Mouse (Mus musculus): ENCODE results near the gene Treml2. TPM values are rescaled to one million over a fixed set of nuclear protein-coding genes. Genes with fewer than 3 reads are reported as not detected.

Gene Treml2
- polyA plus RNA-seq, 1 experiment from 2014 or later, result 1.5 TPM

DNA sequence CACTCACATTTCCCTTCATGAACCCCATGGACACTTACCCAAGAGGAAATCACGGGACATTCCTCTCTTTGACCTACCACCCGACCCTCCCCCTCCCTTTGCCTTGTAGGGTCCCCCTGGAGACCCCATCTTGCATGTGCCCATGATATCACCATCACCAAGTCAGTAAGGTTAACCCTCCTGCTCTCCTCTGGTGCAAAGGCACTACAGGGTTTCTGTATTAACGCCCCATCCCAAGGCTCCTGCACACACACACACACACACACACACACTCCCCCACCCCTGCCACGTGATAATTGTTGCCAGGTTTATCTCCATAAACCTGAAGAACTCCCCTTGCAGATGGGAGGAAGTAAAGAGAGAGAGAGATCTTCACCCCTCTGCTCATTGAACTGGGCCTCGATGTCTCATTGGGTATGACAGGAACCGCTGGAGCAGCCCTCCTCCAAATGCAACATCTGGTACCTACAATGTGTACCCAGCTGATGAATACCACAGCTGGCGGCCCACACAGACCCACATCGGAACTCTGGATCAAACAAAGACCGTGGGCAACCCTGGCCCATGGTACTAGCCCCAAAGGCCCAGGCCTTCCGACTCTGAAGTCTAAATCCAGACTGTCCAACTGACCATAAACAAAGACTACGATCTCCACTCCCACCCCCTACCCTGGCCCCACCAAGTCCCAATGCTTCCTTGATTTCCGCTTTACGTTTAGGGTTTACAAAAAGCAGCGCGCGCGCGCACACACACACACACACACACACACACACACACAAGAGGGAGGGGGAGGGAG, 18.2 kb upstream of the Treml2 start:
- Histone ChIP-seq H3K4me1 (ENCODE audit: control insufficient read depth, insufficient read depth, low read length) (peaks cover 3% of the 10 kb centered on the region; the same call in 1 of the 2 replicates), H3K36me3 (ENCODE audit: control insufficient read depth, insufficient read depth) (no peaks in the 10 kb centered on the region), H3K4me2 (ENCODE audit: low read depth, low read length) (peak overlapping the region; percentile 61), H3K9ac (ENCODE audit: low read length) (peak overlapping the region; percentile 46), H3K9me3 (replicated peaks; ENCODE audit: control insufficient read depth, low read length) (no peaks in the 10 kb centered on the region), H3K27ac (ENCODE audit: low read length) (no peak overlapping the region), H3K27me3 (ENCODE audit: control insufficient read depth, insufficient read depth, low read length) (no peaks in the 10 kb centered on the region), H3K4me3 (ENCODE audit: low read length) (peak overlapping the region; percentile 37)
- WGBS, result 39% methylated on average over 18 of the region's 18 CpGs
- ATAC-seq (replicated peaks; ENCODE audit: extremely low read depth, insufficient read depth, low FRiP score), result no peak

DNA sequence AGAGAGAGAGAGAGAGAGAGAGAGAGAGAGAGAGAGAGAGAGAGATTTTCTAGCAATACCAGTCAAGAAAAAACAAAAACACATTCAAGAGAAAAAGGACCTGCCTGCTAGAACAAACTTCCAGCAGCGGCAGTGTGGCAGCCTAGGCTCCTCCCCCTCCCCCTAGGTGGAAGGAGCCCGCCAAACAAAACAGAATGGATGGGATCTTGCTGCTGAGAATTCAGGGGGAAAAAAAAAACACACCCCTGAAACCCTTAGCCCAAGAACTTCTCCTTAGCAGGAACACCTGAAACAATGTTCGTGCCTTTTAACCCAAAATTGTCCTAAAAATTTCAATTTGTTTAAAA, 17.6 kb upstream of the Treml2 start:
- H3K4me1 ChIP-seq (ENCODE audit: control insufficient read depth, insufficient read depth, low read length), result peaks cover 3% of the 10 kb centered on the region; the same call in 1 of the 2 replicates
- no peak for ATAC-seq (replicated peaks; ENCODE audit: extremely low read depth, insufficient read depth, low FRiP score)
- H3K4me2 ChIP-seq (ENCODE audit: low read depth, low read length), result peak overlapping the region; percentile 61
- no peak overlapping the region for H3K27ac ChIP-seq (ENCODE audit: low read length)
- H3K4me3 ChIP-seq (ENCODE audit: low read length), result peak overlapping the region; percentile 37
- no peaks in the 10 kb centered on the region for H3K9me3 ChIP-seq (replicated peaks; ENCODE audit: control insufficient read depth, low read length)
- 9% methylated on average over 3 of the region's 3 CpGs for WGBS
- no peaks in the 10 kb centered on the region for H3K27me3 ChIP-seq (ENCODE audit: control insufficient read depth, insufficient read depth, low read length)
- peak overlapping the region; percentile 46 for H3K9ac ChIP-seq (ENCODE audit: low read length)
- H3K36me3 ChIP-seq (ENCODE audit: control insufficient read depth, insufficient read depth), result no peaks in the 10 kb centered on the region

DNA sequence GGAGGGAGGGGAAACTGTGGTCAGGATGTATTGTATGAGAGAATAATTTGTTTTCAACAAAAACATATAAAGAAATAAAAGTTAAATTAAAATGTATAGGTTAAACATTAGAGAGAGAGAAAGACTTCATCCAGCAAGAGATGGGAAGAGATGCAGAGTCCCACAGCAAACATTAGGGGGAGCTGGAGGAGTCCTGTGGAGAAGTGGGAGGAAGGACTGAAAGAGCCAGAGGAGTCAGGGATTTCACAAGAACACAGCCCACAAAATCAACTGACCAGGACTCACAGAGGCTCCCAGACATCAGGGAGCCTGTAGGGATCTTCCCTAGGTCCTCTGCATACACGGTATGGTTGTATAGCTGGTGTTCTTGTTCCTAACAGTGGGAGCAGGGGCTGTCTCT, 12.5 kb upstream of the Treml2 start:
- Histone ChIP-seq H3K9me3 (replicated peaks; ENCODE audit: control insufficient read depth, low read length) (peaks cover 3% of the 10 kb centered on the region; the same call in 1 of the 2 replicates), H3K27me3 (ENCODE audit: control insufficient read depth, insufficient read depth, low read length) (no peaks in the 10 kb centered on the region), H3K9ac (ENCODE audit: low read length) (no peak overlapping the region), H3K4me2 (ENCODE audit: low read depth, low read length) (no peak overlapping the region), H3K4me3 (ENCODE audit: low read length) (no peak overlapping the region), H3K27ac (ENCODE audit: low read length) (no peak overlapping the region), H3K36me3 (ENCODE audit: control insufficient read depth, insufficient read depth) (no peaks in the 10 kb centered on the region), H3K4me1 (ENCODE audit: control insufficient read depth, insufficient read depth, low read length) (no peaks in the 10 kb centered on the region)
- ATAC-seq (replicated peaks; ENCODE audit: extremely low read depth, insufficient read depth, low FRiP score), result no peak
- 33% methylated on average over 1 of the region's 1 CpGs for WGBS

DNA sequence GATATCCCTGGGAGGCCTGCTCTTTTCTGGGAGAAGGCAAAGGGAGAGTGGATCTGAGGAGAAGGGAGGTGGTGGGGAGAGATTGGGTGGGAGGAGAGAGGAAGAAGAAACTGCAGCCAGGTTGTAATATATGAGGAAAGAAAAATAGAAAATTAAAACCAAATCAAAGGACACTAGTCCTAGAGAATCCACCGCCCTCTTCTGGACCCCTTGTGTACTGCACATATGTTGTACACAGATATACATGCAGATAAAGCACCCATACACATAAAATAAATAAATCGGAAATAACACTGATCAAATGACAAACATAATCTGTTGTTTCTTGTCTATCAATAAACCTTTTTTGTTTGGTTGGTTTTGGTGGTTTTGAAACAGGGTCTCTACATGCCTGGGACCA, 12.0 kb upstream of the Treml2 start:
- H3K4me2 ChIP-seq (ENCODE audit: low read depth, low read length), result no peak overlapping the region
- H3K9ac ChIP-seq (ENCODE audit: low read length), result no peak overlapping the region
- ATAC-seq (replicated peaks; ENCODE audit: extremely low read depth, insufficient read depth, low FRiP score), result no peak
- H3K27ac ChIP-seq (ENCODE audit: low read length), result no peak overlapping the region
- H3K4me1 ChIP-seq (ENCODE audit: control insufficient read depth, insufficient read depth, low read length), result no peaks in the 10 kb centered on the region
- 58% methylated on average over 2 of the region's 2 CpGs for WGBS
- no peak overlapping the region for H3K4me3 ChIP-seq (ENCODE audit: low read length)
- no peaks in the 10 kb centered on the region for H3K36me3 ChIP-seq (ENCODE audit: control insufficient read depth, insufficient read depth)
- H3K9me3 ChIP-seq (replicated peaks; ENCODE audit: control insufficient read depth, low read length), result peaks cover 3% of the 10 kb centered on the region; the same call in 1 of the 2 replicates
- H3K27me3 ChIP-seq (ENCODE audit: control insufficient read depth, insufficient read depth, low read length), result no peaks in the 10 kb centered on the region

DNA sequence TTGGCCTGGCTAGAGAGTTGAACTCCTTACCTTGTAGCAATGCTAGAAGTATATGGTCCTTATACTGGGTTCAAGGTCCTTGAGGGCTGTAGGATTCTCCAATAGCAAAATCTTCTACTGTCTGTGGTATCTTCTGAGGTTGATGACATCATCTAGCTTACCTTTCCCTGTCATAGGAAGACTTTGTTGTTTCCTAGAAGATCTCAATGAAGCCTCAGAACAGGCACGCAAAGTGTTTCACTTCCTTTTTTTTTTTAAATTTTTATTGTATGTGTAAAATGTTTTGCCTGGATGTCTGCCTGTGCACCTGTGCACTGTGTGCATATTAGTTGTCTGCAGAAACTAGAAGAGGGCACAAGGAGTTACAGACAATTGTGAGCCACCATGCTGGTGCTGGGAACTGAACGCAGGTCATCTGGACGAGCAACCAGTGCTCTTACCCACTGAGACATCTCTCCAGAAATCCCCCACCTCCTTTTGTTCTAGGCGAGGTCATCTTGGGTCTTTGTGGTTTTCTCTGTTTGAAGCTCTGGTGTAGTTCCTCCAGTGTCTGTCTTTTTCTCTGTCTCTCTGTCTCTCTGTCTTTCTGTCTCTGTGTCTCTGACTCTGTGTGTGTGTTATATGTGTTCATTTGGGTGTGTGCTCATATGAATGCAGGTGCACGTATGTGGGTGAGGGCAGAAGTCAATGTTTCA, 5.7 kb upstream of the Treml2 start:
- H3K9ac ChIP-seq (ENCODE audit: low read length), result no peak overlapping the region
- no peaks in the 10 kb centered on the region for H3K36me3 ChIP-seq (ENCODE audit: control insufficient read depth, insufficient read depth)
- no peak overlapping the region for H3K4me3 ChIP-seq (ENCODE audit: low read length)
- H3K4me2 ChIP-seq (ENCODE audit: low read depth, low read length), result no peak overlapping the region
- no peaks in the 10 kb centered on the region for H3K27me3 ChIP-seq (ENCODE audit: control insufficient read depth, insufficient read depth, low read length)
- no peaks in the 10 kb centered on the region for H3K4me1 ChIP-seq (ENCODE audit: control insufficient read depth, insufficient read depth, low read length)
- ATAC-seq (replicated peaks; ENCODE audit: extremely low read depth, insufficient read depth, low FRiP score), result no peak
- no peak overlapping the region for H3K27ac ChIP-seq (ENCODE audit: low read length)
- WGBS, result 73% methylated on average over 5 of the region's 5 CpGs
- H3K9me3 ChIP-seq (replicated peaks; ENCODE audit: control insufficient read depth, low read length), result peaks cover 3% of the 10 kb centered on the region; the same call in 1 of the 2 replicates

DNA sequence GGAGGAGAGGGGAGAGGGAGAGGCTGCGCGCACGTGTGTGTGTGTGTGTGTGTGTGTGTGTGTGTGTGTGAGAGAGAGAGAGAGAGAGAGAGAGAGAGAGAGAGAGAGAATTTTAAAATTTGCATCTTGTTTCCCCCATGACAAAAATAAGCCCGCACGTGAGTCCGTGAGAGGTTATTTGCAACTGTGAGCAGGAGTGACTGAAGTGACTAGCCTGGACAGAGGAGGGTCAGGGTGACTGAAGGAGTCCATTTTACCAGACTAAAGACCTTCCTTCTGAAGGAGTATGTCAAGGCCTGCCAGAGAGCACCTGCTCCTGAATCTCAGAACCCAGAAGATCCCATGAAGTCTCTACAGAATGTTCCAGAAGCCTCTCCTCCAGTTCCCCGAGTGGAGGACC, 458 bp downstream of the Treml2 start:
- Histone ChIP-seq H3K4me2 (ENCODE audit: low read depth, low read length) (peak overlapping the region; percentile 12; the same call in 1 of the 2 replicates), H3K4me1 (ENCODE audit: control insufficient read depth, insufficient read depth, low read length) (no peaks in the 10 kb centered on the region), H3K9me3 (replicated peaks; ENCODE audit: control insufficient read depth, low read length) (no peaks in the 10 kb centered on the region), H3K4me3 (ENCODE audit: low read length) (no peak overlapping the region), H3K9ac (ENCODE audit: low read length) (no peak overlapping the region), H3K27ac (ENCODE audit: low read length) (peak overlapping the region; percentile 27; the same call in 1 of the 2 replicates), H3K27me3 (ENCODE audit: control insufficient read depth, insufficient read depth, low read length) (no peaks in the 10 kb centered on the region), H3K36me3 (ENCODE audit: control insufficient read depth, insufficient read depth) (no peaks in the 10 kb centered on the region)
- WGBS, result 43% methylated on average over 7 of the region's 7 CpGs
- ATAC-seq (replicated peaks; ENCODE audit: extremely low read depth, insufficient read depth, low FRiP score), result no peak

DNA sequence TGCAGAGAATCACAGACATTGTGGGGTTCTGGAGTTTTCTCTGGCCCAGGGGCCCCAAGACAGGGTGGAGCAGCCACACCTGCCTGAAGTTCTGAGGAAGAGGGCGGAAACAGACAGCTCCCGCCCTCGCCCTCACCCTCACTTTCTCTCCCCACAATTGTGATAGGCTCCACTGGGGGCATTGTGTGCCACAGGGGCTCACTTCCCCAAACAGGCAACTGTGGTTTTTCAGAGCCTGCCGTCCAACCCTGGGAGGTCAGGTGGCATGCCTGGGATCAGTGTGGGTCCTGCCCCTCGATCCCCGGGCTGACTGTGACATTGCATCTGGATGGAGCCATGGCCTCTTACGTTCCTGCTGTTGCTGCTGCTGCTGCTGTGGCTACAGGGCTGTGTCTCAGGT, 901 bp downstream of the Treml2 start:
- Histone ChIP-seq H3K4me1 (ENCODE audit: control insufficient read depth, insufficient read depth, low read length) (no peaks in the 10 kb centered on the region), H3K9ac (ENCODE audit: low read length) (no peak overlapping the region), H3K9me3 (replicated peaks; ENCODE audit: control insufficient read depth, low read length) (no peaks in the 10 kb centered on the region), H3K36me3 (ENCODE audit: control insufficient read depth, insufficient read depth) (no peaks in the 10 kb centered on the region), H3K27ac (ENCODE audit: low read length) (peak overlapping the region; percentile 68), H3K4me3 (ENCODE audit: low read length) (peak overlapping the region; percentile 37), H3K4me2 (ENCODE audit: low read depth, low read length) (peak overlapping the region; percentile 37), H3K27me3 (ENCODE audit: control insufficient read depth, insufficient read depth, low read length) (no peaks in the 10 kb centered on the region)
- 62% methylated on average over 7 of the region's 7 CpGs for WGBS
- peak; percentile 66; the same call in 1 of the 2 replicates for ATAC-seq (replicated peaks; ENCODE audit: extremely low read depth, insufficient read depth, low FRiP score)

DNA sequence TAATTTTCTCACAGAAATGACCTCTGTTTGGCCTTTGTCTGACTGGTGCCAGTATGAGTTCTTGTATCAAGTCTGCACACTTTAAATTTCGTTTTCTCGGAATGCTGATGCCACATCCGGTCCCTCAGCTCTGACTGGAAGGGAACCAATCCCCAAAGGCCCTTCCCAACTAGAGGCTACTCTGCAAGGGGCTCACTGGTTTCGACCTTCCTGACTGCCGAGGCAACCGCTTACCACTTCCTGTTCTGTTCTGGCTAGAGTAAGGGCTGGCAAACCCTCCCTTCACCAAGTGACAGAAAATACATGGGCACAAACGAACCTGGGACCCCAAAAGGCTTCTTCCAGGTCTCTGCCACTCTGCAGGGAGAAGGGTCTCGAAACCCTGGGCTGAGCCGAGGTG, 1.6 kb downstream of the Treml2 start:
- 65% methylated on average over 9 of the region's 9 CpGs for WGBS
- peak overlapping the region; percentile 37 for H3K4me2 ChIP-seq (ENCODE audit: low read depth, low read length)

DNA sequence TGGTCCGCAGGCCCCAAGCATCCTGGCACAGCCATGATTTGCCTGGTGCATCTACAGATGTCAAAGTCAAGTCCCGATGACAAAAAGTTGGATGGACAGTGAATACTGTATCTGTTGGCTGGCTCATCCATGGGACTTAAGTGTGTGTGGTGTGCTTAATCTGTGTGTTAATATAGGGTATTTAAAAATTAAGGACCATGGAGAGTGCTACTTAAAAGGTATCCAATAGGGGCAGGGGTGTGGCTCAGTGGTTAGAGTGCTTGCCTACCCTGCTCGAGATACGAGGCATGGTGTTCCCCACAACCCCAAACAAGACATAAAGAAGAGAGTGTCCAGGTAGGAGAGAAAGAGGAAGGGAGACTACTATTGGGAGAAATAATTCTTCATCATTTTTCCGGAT, 2.5 kb downstream of the Treml2 start:
- no peak overlapping the region for H3K27ac ChIP-seq (ENCODE audit: low read length)
- H3K27me3 ChIP-seq (ENCODE audit: control insufficient read depth, insufficient read depth, low read length), result no peaks in the 10 kb centered on the region
- no peaks in the 10 kb centered on the region for H3K36me3 ChIP-seq (ENCODE audit: control insufficient read depth, insufficient read depth)
- H3K9ac ChIP-seq (ENCODE audit: low read length), result no peak overlapping the region
- WGBS, result 80% methylated on average over 5 of the region's 5 CpGs
- no peak overlapping the region for H3K4me3 ChIP-seq (ENCODE audit: low read length)
- H3K4me2 ChIP-seq (ENCODE audit: low read depth, low read length), result no peak overlapping the region
- no peaks in the 10 kb centered on the region for H3K9me3 ChIP-seq (replicated peaks; ENCODE audit: control insufficient read depth, low read length)
- ATAC-seq (replicated peaks; ENCODE audit: extremely low read depth, insufficient read depth, low FRiP score), result no peak
- H3K4me1 ChIP-seq (ENCODE audit: control insufficient read depth, insufficient read depth, low read length), result no peaks in the 10 kb centered on the region

More for the DNA sequence above, 1.6 kb downstream of the Treml2 start:
- no peaks in the 10 kb centered on the region for H3K36me3 ChIP-seq (ENCODE audit: control insufficient read depth, insufficient read depth)
- peak overlapping the region; percentile 37 for H3K4me3 ChIP-seq (ENCODE audit: low read length)
- no peaks in the 10 kb centered on the region for H3K4me1 ChIP-seq (ENCODE audit: control insufficient read depth, insufficient read depth, low read length)
- ATAC-seq (replicated peaks; ENCODE audit: extremely low read depth, insufficient read depth, low FRiP score), result peak; percentile 49; the same call in 1 of the 2 replicates
- H3K27ac ChIP-seq (ENCODE audit: low read length), result peak overlapping the region; percentile 68
- no peaks in the 10 kb centered on the region for H3K9me3 ChIP-seq (replicated peaks; ENCODE audit: control insufficient read depth, low read length)
- no peaks in the 10 kb centered on the region for H3K27me3 ChIP-seq (ENCODE audit: control insufficient read depth, insufficient read depth, low read length)
- H3K9ac ChIP-seq (ENCODE audit: low read length), result no peak overlapping the region

Measured in heart, embryonic 16.5 days (tissue).